Mouse (Mus musculus) layer of hippocampus, adult 9-10 months (tissue): ENCODE measurements around the gene Tmem199.

ENCODE experiments used
- DNase-seq: peaks from one replicate; pipeline ENCODE4 v3.0.0; 2022; ENCODE audit warnings: low spot score

Tmem199 gene

DNA sequence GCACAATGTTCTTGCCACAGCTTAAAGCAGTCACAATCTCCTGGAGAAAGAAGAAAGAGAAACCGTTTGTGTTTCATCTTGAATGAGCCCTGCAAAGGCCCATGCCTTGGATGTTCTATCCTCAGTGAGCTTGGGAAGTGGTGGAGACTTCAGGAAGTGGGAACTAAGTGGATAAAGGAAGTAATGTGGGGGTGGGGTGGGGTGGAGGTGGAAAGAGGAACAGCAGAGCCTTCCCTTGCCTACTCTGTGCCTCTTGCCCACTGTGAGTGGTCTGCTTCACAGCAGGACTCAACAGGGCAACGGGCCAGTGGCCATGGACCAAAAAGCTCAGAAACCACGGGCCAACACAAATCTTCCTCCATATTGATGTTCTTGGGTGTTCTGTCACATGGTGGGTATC, 36.7 kb downstream of the Tmem199 start:
- DNase-seq: no peak

DNA sequence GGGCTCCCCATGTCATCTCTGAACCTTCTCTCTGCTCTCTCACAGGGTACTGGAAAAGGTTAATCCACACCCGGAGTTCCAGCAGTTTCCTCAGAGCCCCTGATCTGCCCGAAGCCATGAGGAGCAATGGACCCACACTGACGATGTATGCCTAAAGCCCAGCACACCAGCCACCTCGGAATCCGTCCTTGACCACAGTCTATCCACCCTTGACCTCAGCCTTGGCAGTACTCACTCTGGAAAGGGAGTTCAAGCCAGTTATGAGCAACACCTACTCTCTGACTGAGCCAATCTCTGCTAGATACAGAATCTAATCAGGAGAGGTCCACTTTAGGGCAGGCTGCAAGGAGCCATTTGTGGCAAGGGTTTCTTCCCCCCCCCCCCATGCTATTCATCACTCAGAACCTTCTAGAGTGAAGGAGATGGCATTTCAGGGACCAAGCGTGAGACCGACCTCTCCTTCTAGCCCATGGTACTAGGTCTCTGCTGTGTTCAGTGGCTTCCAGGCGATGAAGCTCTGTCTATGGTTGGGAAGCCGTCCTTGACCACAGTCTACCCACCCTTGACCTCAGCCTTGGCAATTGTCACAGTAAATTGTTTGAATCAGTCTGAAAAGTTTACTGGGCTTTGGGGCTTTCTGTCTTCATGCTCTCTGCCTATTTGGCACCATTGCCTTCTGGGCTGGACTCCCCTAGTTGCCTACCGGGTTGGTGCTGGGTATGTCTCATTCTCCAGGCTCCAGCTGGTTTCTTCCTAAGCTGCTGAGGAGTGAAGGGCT, 40.5 kb downstream of the Tmem199 start:
- no peak for DNase-seq

DNA sequence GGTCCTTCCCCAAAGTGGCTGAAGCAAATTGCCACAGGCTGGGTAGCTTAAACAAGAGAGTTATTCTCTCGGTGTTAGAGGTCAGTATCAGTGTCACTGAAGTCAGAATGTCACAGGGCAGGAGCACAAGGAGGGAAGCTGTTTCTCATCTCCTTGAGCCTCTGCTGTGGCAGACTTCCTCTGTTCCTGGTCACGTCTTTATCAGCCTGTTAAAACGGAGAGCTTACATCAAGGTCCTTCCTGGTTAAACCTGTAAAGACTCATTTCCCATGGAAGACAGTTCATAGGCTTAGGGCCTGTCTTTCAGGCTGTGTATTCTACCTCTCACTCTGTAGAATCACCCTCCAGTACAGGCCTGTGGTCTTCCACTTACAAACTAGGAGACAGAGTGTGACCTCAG, 44.0 kb downstream of the Tmem199 start:
- DNase-seq: no peak

GRCm38 (mm10) chr11:78467515-78467914, 44.5 kb downstream of the Tmem199 start:
- DNase-seq: no peak

DNA sequence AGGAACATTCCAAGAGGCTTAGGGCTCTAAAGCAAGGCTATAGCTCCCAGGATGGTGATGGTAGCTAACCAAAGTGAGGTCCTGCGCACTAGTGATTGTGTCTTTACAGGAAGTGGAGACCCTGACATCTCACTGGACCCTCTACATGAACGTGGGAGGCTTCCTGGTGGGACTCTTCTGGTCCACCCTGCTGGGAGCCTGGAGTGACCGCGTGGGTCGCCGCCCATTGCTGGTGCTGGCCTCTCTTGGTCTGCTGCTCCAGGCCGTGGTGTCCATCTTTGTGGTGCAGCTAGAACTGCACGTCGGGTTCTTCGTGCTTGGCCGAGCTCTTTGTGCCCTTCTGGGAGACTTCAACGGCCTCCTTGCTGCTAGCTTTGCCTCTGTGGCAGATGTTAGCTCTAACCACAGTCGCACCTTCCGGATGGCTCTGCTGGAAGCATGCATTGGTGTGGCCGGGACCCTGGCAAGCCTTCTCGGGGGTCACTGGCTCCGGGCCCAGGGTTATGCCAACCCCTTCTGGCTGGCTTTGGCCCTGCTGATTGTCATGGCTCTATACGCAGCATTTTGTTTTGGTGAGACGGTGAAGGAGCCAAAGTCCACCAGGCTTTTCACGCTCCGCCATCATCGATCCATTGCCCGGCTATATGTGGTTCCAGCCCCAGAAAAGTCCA, 45.6 kb downstream of the Tmem199 start:
- no peak for DNase-seq

- DNase-seq: peak; percentile 41
Measured at GRCm38 (mm10) chr11:78465568-78466180, 46.3 kb downstream of the Tmem199 start, which contains the start of gene Slc46a1. TSS of gene Slc46a1 (plus strand) at chr11:78465697.

DNA sequence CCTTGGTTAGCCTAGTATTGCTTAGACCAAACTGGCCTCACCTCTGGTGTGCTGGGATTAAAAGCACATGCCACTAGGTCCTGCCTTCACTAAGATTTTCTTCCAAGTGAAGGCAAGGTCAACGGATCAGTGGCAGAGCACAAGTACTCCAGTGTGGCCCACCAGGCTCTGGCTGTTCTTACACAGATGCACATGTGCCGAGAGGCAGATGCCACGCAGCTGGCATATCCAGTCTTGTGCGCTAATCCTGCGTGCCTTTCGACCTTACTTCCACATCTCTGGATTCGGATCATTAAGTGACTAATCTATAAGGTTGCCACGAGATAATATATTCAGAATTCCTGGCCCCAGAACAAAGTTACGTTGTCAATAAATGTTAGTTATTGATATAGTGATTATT, 46.9 kb downstream of the Tmem199 start:
- peak; percentile 13 for DNase-seq

GRCm38 (mm10) chr11:78463286-78464036, 48.5 kb downstream of the Tmem199 start:
- DNase-seq: no peak

DNA sequence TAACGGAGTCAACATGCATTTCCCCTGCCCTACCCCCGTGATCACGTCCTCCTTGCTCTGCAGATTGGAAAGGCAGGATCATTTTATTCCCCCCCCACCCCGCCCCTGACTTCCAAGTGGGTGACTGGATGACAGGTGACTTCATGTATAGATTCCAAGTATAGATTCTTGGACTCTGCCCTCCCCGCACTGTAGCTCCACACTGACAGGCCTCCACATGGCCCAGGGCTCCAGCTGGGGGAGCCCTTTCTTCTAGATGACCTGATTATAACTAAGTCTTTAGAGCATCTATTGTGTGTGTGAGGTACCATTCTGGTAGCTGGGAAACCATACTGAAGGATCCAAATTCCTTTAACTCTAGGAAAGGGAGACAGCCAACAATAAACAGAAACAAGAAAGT, 49.3 kb downstream of the Tmem199 start:
- no peak for DNase-seq

GRCm38 (mm10) chr11:78461894-78462293, 50.1 kb downstream of the Tmem199 start:
- DNase-seq: no peak

DNA sequence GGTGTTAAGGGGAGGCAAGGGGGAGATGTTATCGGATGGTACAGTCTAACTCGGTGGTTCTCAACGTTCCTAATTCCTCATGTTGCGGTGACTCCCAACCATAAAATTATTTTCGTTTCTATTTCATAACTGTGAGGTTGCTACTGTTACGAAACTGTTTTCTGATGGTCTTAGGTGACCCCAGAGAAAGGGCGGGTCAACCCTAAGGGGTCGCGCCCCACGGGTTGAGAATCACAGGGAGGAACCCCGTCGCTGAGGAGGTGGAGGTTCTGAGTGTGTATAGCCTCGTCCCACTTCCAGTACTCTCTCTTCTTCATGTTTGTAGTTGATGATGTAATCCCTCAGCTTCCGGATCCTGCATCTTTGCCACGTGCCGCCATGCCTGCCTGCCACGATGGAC, 53.2 kb downstream of the Tmem199 start:
- no peak for DNase-seq
